Mouse (Mus musculus) frontal cortex, postnatal 25 days (tissue): Measurements from ENCODE around the gene Ciz1.

Experiments used
- DNase-seq, 2 experiments: peaks; one replicate each; pipeline ENCODE4 v3.0.0; 2022; ENCODE audit warnings: low spot score in 2 of 2

Ciz1 gene

GRCm38 (mm10) chr2:32380001-32380500 is 27.9 kb downstream of the Ciz1 start:
- DNase-seq = no peak

GRCm38 (mm10) chr2:32381141-32381774 is 29.1 kb downstream of the Ciz1 start:
- no peak for DNase-seq

- peak; percentile 74 to 88 for DNase-seq
Measured at GRCm38 (mm10) chr2:32381775-32382223, 29.7 kb downstream of the Ciz1 start, which contains the start of gene 1110008P14Rik. TSS of gene 1110008P14Rik (minus strand) at chr2:32381938.

GRCm38 (mm10) chr2:32382689-32383088 is 30.6 kb downstream of the Ciz1 start:
- no peak for DNase-seq

- DNase-seq = no peak
Measured at GRCm38 (mm10) chr2:32387706-32388490, 35.8 kb downstream of the Ciz1 start, which contains the start of gene Lcn2. TSS of gene Lcn2 (minus strand) at chr2:32388252.

- DNase-seq = no peak
Measured at GRCm38 (mm10) chr2:32389157-32389556, 37.0 kb downstream of the Ciz1 start.

- no peak for DNase-seq
Measured at GRCm38 (mm10) chr2:32390871-32391270, 38.7 kb downstream of the Ciz1 start.

- no peak for DNase-seq
Measured at GRCm38 (mm10) chr2:32392063-32392462, 39.9 kb downstream of the Ciz1 start.

GRCm38 (mm10) chr2:32394973-32395372 is 42.8 kb downstream of the Ciz1 start:
- DNase-seq = no peak

GRCm38 (mm10) chr2:32395484-32395945 is 43.4 kb downstream of the Ciz1 start, which contains the start of gene Ptges2:
TSS of gene Ptges2 (plus strand) at chr2:32395896.
- peak; percentile 81 to 84 for DNase-seq

- DNase-seq = peak in 1 of 2 experiments; percentile 86
Measured at GRCm38 (mm10) chr2:32395946-32396621, 44.0 kb downstream of the Ciz1 start.

- DNase-seq = no peak
Measured at GRCm38 (mm10) chr2:32396695-32397094, 44.6 kb downstream of the Ciz1 start.

GRCm38 (mm10) chr2:32404663-32405062 is 52.5 kb downstream of the Ciz1 start:
- peak; percentile 96 to 97 for DNase-seq

GRCm38 (mm10) chr2:32407144-32407824 is 55.2 kb downstream of the Ciz1 start:
- no peak for DNase-seq

- DNase-seq = no peak
Measured at GRCm38 (mm10) chr2:32408429-32409424, 56.6 kb downstream of the Ciz1 start.

GRCm38 (mm10) chr2:32411407-32411806 is 59.3 kb downstream of the Ciz1 start:
- no peak for DNase-seq

- no peak for DNase-seq
Measured at GRCm38 (mm10) chr2:32412742-32413531, 60.8 kb downstream of the Ciz1 start.

- DNase-seq = no peak
Measured at GRCm38 (mm10) chr2:32413936-32414335, 61.8 kb downstream of the Ciz1 start.

GRCm38 (mm10) chr2:32415801-32416200 is 63.7 kb downstream of the Ciz1 start:
- no peak for DNase-seq
